Mouse (Mus musculus): ENCODE measurements around the gene Hexim1.

Hexim1 gene

DNA sequence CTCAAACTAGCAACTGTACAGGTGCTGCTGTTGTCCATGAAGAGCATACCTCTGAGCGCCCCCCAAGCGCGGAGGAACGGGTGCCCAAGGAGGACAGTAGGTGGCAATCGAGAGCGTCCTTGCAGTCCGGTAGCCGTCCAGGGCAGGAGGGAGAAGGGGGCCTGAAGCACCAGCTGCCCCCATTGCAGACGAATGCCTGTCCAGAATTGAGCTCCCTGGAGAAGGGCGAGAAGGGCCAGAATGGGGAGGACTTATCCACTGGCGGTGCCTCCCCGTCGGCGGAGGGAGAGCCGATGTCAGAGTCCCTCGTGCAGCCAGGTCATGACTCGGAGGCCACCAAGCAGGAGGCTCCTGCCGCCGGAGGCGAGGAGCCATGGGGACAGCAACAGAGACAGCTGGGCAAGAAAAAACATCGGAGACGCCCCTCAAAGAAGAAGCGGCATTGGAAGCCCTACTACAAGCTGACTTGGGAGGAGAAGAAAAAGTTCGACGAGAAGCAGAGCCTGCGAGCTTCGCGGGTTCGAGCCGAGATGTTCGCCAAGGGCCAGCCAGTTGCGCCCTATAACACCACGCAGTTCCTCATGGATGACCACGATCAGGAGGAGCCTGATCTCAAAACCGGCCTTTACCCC is 1.0 kb downstream of the Hexim1 start:
- in situ Hi-C loops (cut with MseI, MboI): no loop called here

DNA sequence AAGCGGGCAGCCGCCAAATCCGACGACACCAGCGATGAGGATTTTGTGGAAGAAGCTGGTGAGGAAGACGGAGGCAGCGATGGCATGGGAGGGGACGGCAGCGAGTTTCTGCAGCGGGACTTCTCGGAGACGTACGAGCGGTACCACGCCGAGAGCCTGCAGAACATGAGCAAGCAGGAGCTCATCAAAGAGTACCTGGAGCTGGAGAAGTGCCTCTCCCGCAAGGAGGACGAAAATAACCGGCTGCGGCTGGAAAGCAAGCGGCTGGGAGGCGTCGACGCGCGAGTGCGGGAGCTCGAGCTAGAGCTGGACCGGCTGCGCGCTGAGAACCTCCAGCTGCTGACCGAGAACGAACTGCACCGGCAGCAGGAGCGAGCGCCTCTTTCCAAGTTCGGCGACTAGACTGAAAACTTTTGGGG is 1.6 kb downstream of the Hexim1 start:
- in situ Hi-C loops (cut with MseI, MboI): no loop called here

DNA sequence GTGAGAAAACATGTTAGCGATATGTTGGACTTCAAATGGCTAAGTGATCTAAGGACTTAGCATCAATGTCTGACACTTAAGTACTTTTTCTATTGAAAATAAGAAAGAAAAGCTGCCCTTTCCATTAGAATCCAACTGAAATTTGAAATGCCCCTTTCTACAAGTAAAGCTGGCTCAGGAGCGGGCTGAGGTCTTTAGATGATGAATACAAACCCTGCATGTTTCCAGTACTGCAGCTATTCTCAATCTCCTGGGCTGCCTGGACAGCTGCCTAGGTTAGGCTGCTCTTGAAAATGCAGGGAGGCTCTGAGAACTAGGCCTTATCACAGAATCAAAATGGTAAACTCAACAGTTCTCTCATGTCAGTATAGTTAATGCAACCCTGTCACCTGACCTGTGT is 2.8 kb downstream of the Hexim1 start:
- in situ Hi-C loops (cut with MseI, MboI): no loop called here

DNA sequence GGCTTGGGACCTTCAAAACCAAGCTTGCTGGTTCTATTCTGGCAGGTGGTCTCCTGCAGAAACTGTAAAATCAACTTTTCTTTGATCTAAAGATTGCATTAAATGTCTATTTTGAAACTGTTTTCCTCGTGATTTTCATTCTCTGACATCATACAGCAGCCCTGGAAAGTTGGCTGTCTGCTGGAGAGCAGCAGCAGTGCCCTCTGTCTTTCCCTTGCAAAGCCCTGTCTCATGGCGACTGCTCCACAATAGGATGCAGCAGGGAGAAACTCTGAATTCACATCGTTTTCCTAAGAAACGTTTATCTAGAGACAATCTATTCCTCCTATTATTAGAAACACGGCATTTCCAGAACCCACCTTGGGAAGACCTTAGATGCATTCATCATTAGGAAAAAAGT is 3.6 kb downstream of the Hexim1 start:
- in situ Hi-C loops (cut with MseI, MboI): no loop called here

DNA sequence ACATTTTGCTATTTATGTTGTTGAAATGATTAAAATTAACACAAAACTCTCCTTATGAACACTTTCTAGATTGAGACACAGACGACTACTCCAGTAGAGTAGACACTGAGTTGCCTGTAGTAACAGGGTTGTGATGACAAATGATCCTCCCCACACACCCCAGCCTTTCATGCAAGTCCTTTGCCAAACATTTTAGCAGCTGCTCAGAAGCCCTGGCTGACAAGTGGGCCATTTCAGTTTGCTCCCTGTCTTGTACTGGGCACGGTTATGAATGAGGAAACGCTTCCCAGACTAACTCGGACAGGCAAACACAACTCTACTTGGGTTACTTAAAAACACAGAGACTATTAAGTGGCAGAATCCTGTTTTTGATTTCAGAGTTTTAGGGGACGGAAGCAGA is 4.3 kb downstream of the Hexim1 start:
- in situ Hi-C loops (cut with MseI, MboI): no loop called here

DNA sequence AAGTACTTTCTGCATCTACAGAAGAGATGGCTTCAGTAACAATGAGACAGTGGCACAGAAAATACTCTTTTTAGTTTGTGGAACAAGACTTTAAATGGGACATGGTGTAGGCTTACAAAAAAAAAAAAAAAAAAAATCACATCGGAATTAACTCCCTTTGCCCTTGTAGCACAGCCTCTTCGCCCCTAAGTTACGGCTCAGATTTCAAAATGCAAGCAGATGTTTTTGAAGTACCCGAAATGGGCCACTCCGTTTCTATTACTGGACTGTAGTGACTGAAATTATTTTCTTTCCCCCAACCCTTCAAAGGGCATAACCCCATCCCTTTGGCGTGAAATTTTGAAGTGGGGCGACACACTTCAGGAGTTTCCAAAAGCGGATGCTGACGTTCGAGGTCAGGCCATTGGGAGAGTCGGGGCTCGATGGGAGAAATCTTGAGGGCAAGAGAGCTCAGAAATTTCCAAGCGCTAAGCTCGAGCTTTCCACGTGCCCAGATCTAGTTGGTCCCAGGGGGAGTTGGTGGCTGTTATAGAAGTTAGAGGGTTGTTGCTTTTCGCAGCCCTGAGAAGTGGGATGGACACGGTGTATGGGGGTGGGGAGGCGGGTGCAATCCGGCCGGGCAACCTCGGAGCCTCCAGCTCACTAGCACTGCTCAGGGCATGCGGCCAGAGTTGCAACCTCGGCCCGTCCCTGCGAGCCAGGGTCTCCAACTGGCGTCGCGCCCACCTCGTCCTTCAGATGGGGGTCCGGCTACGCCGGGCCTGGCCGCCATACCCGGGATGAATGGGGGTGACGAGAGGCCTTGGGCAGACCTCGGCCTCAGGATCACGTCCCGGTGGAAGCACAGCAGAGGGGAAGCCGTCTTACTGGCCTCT is 15.9 kb downstream of the Hexim1 start, which contains the start of gene Hexim2:
Hexim2 (plus strand) TSS at position 729 of the 875 bp plus-strand sequence.
- in situ Hi-C loops (cut with MseI, MboI): no loop called here

DNA sequence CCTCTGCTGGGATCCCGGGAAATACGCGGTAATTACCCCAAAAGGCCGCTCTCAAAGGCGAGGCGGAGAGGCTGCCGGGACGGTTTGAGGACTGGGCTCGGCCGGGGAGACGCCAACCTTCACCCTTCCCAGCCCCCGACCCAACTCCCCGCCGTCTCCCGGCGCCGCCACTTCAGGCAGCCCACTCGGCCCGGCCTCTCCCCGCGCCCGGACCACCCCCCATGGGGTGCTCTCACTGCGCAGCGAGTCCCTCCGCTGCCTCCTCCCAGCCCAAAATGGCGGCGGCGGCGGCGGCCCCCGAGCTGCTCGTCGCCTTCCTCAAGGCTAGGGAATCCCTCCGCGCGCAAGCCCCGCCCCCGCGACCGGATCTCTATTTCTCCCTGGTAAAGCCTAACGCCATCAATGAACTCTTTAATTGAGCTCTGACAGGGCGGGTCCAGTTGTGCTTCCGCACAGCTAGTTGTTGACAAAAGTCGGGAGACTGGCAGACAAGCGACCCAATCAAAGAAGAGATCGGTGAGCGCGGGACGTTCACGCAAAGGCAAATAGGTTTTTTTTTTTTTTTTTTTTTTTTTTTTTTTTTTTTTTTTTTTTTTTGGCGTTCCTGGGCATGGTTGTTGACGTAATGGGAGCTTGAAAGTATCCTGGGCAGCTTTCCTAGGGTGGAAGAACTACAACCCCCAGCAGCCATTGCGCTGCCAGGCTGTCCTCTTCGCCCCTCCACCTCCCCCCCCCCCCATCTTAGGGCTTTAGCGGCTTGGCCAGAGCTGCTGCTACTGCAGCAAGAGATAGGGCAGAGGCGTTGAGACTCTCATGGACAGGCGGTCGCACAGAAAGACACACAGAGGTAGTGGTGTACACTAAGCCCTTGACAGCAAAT is 16.8 kb downstream of the Hexim1 start:
- in situ Hi-C loops (cut with MseI, MboI): no loop called here

DNA sequence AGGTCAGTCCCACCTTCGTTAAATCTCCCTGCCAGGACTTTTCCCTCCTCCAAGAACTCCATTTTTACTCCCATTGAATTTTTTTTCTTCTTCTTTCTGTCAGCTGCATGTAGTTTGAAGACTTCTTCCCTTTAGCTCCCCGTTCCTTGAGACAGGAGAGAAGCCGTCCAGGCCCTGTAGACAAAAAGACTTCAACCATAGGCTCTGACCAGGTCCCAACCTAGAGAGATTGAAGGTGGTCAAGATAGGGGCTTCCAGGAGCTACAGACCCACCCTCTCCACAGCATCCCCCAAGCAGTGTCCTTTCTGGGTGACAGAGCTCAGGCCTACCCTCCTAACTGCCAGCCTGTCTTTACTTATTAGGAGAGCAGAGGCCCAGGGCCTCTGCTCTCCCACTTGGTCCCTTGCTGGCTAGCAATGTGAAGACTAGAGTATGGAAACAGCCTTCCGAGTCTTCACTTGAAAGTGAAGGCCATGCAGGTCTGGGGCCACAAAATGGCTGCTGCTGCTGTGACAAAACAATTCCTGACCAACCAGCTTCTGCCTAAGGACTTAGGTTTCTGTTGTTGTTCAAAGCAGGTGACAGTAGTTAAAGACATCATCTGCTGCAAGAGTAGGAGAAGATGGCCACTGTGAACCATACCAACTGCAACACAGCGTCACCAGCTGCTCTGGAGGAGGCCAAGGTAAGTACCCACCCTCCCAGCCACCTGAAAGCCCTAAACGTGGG is 17.6 kb downstream of the Hexim1 start:
- in situ Hi-C loops (cut with MseI, MboI): no loop called here

DNA sequence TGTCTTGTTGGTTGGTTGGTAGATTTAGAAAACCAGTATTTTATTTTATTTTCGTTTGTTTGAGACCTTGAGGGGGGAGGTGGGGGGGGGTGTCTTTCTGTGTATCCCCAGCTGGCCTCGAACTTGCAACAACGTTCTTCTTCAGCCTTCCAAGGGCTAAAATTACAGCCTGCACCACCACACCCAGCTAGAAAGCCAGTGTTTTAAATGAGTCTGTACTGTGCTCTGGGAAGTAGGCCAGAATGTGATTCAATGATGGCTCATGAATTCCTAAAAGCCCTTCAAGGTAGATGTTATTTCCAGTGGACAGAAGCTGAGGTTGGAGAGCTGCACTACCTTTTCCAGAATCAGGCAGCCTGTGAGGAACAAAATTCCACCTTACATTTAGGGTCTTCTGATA is 18.2 kb downstream of the Hexim1 start:
- in situ Hi-C loops (cut with MseI, MboI): no loop called here

DNA sequence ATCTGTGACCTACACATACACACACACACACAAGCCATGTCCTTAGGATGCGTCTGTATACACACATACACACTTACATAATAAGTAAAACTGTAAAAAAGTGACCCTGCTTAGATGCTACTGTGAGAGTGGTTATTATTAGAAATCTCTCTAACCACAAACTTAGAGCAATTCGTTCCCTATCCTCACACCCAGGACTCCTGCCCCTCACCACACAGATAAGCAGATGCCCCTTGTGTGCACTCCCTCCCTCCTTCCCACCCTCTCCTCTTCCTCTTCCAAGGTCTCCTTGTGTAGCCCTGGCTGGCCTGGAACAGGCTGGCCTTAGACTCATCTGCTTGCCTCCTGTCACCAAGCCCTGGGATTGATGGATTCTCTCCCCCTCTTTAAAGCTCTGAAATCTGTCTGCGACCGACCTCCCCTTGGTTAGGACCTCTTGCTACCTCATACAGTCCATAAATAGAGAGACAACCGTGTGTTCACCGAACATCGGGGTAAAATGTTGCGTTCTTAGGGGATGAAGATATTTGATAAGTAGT is 20.1 kb downstream of the Hexim1 start:
- in situ Hi-C loops (cut with MseI, MboI): no loop called here

DNA sequence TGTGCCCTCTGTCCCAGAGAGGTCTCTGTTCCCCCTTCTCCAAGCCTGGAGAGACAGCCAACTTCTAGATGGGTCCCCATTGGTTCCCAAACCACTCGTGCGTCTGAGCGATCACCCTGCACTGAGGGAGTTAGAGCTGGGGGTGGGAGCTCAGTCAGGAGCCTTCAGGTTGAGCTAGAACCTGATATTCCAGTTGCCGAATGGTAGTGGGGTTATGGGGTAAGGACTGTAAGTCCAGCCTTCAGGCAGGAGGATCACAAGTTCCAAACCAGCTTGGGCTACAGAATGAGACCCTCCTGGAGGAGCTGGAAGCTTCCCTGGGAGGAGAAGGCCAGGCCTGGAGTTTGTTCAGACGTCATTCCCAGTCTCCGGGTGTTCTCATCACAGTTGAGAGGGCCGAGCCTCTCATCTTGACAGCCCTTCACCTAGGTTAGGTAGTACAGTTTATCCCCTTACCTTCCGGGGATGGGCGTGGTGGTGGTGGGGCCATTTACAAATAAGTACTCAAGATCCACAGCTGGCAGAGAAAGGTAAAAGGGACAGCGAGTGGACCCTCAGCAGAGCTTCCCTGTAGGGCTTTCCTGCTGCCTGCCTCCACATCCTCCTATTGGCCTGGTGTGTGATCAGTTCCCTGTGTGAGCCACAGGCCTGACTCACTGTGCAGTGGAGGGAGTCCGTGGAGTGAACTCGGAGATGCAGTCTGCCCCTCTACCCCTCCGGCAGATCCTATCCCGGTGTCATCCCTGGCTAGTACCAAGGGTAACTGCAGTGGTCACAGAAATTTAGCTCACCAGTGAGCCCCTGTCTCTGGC is 24.1 kb downstream of the Hexim1 start:
- in situ Hi-C loops (cut with MseI, MboI): no loop called here

DNA sequence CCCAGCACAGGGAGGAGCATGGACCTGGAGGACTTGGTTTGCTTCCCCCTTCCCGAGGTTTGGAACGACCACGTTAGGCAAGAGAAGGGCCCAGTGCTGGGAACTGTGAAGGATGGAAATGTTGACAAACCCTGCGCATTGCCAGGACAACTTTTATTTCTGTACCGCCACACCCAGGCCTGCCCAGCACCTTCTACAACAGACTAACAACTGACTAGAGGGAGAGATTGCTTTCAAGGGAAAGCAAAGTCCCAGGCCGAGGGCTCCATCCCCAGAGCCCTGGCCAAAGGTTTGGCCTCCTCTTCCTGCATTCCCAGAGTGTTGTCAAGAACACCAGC is 24.7 kb downstream of the Hexim1 start:
- in situ Hi-C loops (cut with MseI, MboI): no loop called here

DNA sequence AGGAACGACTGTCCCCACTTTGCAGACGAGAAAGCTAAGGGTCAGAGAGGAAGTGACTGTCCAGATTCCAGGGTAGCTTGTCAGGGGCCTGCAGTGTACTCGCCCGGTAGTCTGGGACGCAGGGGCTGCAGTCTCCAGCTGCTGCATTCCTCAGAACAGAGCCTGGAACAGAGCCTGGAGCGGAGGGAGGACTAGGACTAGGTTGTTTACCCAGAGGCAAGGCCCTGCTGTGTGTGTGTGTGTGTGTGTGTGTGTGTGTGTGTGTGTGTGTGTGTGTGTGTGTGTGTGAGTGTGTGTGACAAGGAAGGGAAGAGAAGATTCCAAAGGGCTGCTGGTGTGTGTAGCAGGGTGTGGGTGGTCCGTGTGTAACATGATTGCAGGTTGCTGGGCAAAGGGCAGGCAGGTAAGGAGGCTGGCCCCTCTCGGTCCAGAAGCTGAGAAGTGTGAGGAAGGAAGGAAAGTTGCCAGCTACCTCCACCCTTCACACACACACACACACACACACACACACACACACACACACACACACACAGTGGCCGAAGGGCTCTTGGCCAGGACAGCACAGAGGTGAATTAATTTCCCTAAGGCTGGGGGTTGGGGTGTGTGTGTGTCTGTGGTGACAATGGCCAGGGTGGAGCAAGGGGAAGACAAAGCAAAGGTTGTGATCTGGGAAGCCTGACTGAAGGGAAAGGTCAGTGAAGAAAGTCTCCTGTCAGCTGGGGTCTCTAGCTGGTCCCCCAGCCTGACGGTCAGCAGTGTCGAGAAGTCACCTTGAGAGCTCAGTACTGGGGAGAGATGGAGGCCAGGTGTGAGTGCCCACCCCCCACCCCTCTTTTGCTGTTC is 25.3 kb downstream of the Hexim1 start:
- in situ Hi-C loops (cut with MseI, MboI): no loop called here

DNA sequence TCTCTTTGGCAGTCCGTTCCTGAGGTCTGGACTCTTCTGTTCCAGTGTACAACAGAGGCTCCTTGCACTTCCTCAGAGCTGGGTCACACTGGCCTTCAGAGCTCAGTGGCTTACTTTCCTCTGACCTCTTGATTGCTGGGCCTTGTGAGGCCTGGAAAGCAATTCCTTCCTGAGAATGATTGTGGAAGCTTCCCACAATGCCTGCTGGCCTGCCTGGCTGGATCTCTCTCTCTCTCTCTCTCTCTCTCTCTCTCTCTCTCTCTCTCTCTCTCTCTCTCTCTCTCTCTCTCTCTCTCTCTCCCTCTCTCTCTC is 25.9 kb downstream of the Hexim1 start:
- in situ Hi-C loops (cut with MseI, MboI): no loop called here

DNA sequence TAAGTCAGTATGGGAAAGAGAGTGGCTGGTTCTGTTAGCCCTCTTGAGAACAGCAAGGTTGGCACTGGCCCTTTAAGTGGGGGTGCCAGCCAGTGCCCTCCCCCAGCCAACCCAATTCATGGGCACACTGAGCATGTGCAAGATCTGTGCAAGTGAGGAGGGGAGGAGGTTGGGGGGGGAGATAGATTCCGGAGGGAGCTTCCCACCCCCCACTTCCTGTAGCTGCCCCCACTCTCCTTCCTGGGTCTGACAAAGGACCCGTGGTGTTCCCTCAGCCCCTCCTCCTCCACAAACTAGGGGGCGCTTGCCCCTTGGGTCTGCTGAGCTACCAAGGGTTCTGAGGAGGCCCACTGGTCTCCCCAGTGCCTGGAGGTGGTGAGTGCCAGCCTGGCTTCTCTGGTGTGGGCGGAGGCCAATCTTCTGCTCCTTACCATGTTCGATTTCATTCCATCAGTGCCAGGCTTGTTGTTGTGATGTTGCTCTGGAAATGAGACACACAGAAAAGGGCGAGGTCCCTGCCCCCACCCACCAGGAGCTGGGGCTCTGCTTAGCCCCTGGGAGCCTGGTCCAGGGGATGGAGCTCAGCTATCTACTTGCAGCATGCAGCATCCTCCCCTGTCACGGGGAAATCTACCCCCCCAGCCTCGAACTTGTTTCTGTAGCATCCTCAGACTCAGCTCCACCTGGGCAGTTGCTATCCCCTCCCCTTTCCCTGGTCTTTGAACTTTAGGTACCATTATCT is 26.6 kb downstream of the Hexim1 start:
- in situ Hi-C loops (cut with MseI, MboI): no loop called here

DNA sequence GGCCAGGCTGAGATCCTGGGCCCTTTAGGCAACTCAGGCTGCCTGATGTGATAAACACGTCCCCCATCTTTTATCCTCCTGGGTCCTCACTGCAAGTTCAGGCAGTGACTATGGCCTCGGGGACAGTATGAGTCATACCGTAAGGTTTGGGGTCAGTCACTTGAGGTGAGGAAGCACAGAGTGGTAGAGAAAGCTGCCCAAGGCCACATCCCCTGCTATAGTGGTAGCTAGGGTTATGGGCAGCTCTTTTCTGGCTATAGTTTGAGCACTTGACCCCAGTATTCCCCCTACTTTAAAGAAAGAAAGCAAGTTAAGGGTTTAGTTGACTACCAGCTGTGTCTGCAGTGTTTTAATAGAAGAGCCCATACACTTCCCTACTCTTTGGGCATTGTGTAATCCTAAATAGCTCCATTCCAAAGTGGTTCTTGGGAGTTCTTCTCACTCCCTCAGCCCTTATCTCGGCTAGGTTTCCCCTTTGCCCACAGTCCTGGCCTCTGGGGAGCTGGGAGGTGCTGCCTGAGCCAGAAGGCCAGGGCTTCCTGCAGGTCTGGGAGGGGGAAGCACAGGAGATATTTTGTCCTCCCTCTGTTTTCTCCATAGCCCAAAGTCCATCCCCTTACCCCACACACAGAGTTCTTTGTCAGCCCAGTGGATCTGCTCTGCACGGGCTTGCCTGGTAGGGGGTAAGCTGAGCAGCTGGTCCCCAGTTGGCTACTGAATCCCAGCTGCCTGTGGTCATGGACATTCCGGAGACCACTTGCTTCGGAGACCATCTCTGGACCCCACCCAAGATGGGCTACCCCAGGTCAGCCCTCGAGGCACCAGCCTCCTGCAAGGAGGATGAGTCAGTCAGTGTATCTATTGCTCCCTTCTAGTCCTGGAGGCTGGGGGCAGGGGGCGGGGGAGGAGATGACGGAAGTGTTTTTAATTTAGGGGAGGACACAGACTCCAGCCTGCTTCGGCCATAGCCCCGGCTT is 28.6 kb downstream of the Hexim1 start:
- in situ Hi-C loops (cut with MseI, MboI): no loop called here

DNA sequence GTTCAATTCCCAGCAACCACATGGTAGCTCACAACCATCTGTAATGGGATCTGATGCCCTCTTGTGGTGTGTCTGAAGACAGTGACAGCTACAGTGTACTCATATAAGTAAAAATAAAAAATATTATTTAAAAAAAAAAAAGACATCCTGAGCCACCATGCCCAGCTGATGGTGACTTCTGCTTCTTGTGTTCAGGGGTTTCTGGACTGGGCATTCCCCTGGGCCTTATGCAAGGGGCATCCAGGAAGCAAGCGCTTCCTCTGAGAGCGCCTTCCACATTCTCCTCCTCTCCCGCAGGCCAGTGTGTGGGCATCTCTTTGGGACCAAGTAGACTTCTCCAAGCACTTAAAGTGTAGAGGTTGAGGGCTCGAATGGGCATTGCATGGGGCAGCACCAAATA is 30.4 kb downstream of the Hexim1 start:
- in situ Hi-C loops (cut with MseI, MboI): no loop called here

DNA sequence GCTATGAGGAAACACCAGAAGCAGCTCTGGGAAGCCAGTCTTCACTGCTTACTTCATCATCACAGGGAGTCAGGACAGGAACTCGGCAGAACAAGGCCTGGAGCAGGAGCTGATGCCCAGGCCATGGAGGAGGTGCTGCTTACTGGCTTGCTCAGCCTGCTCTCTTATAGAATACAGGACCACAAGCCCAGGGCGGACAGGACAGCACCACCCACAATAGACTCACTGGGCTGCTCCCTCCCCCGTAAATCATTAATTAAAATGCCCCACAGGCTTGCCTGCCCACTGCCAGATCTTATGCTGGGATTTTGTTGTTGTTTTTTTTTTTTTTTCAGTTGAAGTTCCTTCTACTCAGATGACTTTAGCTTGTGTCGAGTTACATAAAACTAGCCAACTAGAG is 31.7 kb downstream of the Hexim1 start:
- in situ Hi-C loops (cut with MseI, MboI): no loop called here
